Mouse (Mus musculus) liver, embryonic 11.5 days (tissue): ENCODE results near the gene Ccl27a. TPM values are rescaled to one million over a fixed set of nuclear protein-coding genes. Genes with fewer than 3 reads are reported as not detected.

Experiments used
- ATAC-seq: fragments of 200-750 bp; cut with Nextera tagmentation; replicated peaks from 2 replicates; pipeline ENCODE4 v1.8.0; 2017; ENCODE audit warnings: moderate number of reproducible peaks, mild to moderate bottlenecking, moderate TSS enrichment, moderate library complexity; ENCODE audit not compliant: low FRiP score
- DNase-seq: peaks from one replicate; pipeline ENCODE4 v3.0.0-alpha.2; 2017; ENCODE audit warnings: low spot score
- H3K27ac ChIP-seq: fragments of 300-500 bp; sonication (generic); 2 replicates; pipeline ENCODE4 v1.5.1; 2014; ENCODE audit warnings: mild to moderate bottlenecking, low read depth, low read length, control low read depth
- H3K27me3 ChIP-seq: fragments of 300-500 bp; sonication (generic); replicated peaks from 2 replicates; pipeline ENCODE4 v1.6.1; 2014; ENCODE audit warnings: low read length, mixed read lengths; ENCODE audit not compliant: control insufficient read depth, insufficient read depth
- H3K36me3 ChIP-seq: fragments of 300-500 bp; sonication (generic); 2 replicates; pipeline ENCODE4 v1.6.1; 2014; ENCODE audit warnings: mild to moderate bottlenecking, low read length, moderate library complexity, mixed read lengths; ENCODE audit not compliant: control insufficient read depth, insufficient read depth
- H3K4me1 ChIP-seq: fragments of 300-500 bp; sonication (generic); replicated peaks from 2 replicates; pipeline ENCODE4 v1.6.1; 2014; ENCODE audit warnings: low read length, mixed read lengths; ENCODE audit not compliant: control insufficient read depth, insufficient read depth
- H3K4me2 ChIP-seq: fragments of 300-500 bp; sonication (generic); 2 replicates; pipeline ENCODE4 v1.6.1; 2014; ENCODE audit warnings: mild to moderate bottlenecking, control low read depth, moderate library complexity
- H3K4me3 ChIP-seq: fragments of 300-500 bp; sonication (generic); 2 replicates; pipeline ENCODE4 v1.5.1; 2014; ENCODE audit warnings: low read depth, low read length, control low read depth
- H3K9ac ChIP-seq: fragments of 300-500 bp; sonication (generic); 2 replicates; pipeline ENCODE4 v1.6.1; 2014; ENCODE audit warnings: low read depth, low read length, control low read depth
- H3K9me3 ChIP-seq: fragments of 300-500 bp; sonication (generic); 2 replicates; pipeline ENCODE4 v1.6.1; 2016; ENCODE audit warnings: low read length, inconsistent platforms, mixed read lengths; ENCODE audit not compliant: control insufficient read depth
- WGBS: fragments of 180-500 bp; shearing (Covaris S2); extraction: QIAGEN DNeasy Blood & Tissue Kit; methylation state at CpG from one replicate; pipeline ENCODE4 v1.1.7; 2014; 5-methylcytosine and 5-hydroxymethylcytosine counted together
- polyA plus RNA-seq: library from polyadenylated mRNA; unstranded; fragments of >200 nt; fragmentation: Nextera tagmentation; extraction: Ambion mirVana; gene quantifications from 2 replicates; pipeline ENCODE4 v1.2.1, GENCODE M21; 2014

Gene Ccl27a
- polyA plus RNA-seq, 1 experiment from 2014 or later = 14.4 TPM

DNA sequence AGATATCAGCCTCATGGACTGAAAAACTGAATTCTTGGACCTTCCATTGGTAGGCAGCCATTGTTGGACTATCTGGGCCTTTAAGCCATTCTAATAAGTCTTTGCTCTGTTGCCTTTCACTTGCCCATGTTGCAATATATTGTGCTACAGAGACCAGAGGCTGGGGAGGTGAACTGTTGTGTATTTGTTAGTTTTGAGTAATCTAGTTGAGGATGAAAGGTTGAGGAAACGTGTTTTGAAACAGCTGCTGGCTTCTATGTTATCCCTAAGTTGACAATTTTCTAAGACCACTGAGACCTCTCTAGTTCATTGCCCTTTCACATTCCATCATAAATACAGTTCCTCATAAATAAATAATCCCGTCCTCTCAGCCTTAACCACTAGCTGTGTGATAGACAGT is 29.9 kb downstream of the Ccl27a start:
- 55% methylated on average over 2 of the region's 2 CpGs for WGBS
- DNase-seq (no peak), ATAC-seq (no peak)

DNA sequence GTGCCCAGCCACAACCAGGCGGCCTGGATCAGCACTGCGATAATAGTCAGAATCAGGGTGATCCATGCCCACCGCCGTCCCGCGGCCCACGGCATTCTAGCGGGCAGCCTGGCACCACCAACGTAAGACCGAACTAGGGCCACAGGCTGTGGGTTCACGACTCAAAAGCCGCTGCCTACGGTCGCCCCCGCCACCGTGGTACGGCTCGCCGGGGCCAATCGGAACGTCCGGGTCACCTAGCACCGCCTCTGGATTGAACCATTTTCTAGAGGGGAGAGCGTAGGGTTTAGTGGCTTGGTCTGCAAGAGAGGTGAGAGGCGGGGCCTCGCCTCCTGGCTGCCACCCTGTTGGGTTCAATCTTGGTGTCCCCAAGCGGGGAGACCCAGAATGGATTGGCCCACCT is 32.9 kb downstream of the Ccl27a start:
- ATAC-seq (peak; percentile 96), DNase-seq (peak; percentile 92)
- under 1% methylated on average over 27 of the region's 27 CpGs for WGBS
- H3K9me3 ChIP-seq = peaks cover under 1% of the 10 kb centered on the region; the same call in 1 of the 2 replicates
- no peaks in the 10 kb centered on the region for H3K27me3 ChIP-seq
- H3K4me3 ChIP-seq = peak overlapping the region; percentile 79
- H3K4me1 ChIP-seq = peaks cover 7% of the 10 kb centered on the region; the same call in 1 of the 2 replicates
- H3K36me3 ChIP-seq = peaks cover 10% of the 10 kb centered on the region
- H3K27ac ChIP-seq = peak overlapping the region; percentile 52; the same call in 1 of the 2 replicates
- H3K9ac ChIP-seq = peak overlapping the region; percentile 85
- peak overlapping the region; percentile 89 for H3K4me2 ChIP-seq

More for the DNA sequence above, 29.9 kb downstream of the Ccl27a start:
- Histone ChIP-seq H3K9ac (no peak overlapping the region), H3K27ac (no peak overlapping the region), H3K27me3 (no peaks in the 10 kb centered on the region), H3K4me3 (no peak overlapping the region), H3K4me2 (no peak overlapping the region), H3K36me3 (peaks cover 2% of the 10 kb centered on the region), H3K4me1 (peaks cover 7% of the 10 kb centered on the region; the same call in 1 of the 2 replicates), H3K9me3 (peaks cover 4% of the 10 kb centered on the region; the same call in 1 of the 2 replicates)

DNA sequence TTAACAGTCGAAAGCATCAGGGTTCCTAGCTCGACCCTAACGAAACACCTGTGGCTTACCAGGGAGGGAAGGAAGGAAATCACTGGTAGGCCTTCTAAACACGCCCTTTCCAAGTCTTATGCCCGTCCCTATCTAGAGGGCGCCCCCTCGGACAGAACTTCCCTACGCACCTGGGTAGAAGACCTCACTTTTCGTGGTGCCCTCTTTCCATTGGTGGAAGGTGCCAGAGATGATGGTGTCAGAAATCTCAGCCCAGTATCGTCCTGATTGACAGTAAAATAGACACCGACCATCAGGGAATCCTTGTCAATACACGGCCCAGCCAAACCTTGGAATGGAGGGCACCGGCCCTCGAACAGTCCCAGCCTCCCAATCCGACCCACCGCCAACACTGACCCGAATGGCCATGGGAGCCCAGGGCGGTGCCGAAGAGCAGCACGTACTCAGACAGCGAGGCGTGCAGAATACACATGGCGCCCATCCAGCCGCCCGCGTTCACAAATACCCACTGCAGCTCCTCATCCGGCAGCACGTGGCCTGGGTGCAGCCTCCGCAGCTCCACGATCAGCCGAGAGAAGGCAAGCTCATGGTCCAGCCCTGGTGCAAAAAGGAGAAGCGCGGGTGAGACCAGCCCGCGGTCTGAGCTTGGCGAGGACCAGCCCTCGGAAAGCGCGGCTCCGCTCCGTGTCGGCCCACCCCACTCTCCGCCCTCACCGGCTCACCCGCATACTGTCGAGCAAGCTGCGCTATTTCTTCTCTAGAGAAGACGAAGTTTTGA is 33.5 kb downstream of the Ccl27a start:
- DNase-seq (no peak), ATAC-seq (peak; percentile 82)
- Histone ChIP-seq H3K4me2 (peak overlapping the region; percentile 89), H3K36me3 (peaks cover 10% of the 10 kb centered on the region), H3K27me3 (no peaks in the 10 kb centered on the region), H3K27ac (peak overlapping the region; percentile 52; the same call in 1 of the 2 replicates), H3K9ac (peak overlapping the region; percentile 85), H3K4me3 (peak overlapping the region; percentile 79), H3K4me1 (peaks cover 7% of the 10 kb centered on the region; the same call in 1 of the 2 replicates), H3K9me3 (no peaks in the 10 kb centered on the region)
- under 1% methylated on average over 48 of the region's 48 CpGs for WGBS

DNA sequence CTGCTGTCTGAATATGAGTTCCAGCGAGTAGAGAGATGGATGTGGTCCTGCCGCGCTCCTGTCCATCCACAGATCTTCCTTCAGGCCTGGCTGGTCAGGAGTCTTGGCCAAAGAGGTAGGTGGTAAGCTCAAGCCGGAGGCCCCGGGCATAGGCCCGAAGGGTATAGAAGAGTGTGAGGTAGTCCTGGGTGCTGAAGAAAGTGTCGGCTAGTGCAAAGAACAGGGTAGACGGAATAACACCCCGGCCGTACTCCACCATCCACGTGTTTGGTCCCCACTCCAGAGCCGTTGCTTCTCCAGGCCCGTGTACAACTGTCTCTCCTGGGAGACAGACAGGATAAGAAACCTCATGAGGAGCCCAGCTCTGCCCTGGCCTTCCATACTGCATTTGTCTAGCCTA is 34.8 kb downstream of the Ccl27a start:
- DNase-seq (no peak), ATAC-seq (no peak)
- H3K4me2 ChIP-seq = no peak overlapping the region
- H3K4me1 ChIP-seq = peaks cover 7% of the 10 kb centered on the region; the same call in 1 of the 2 replicates
- H3K9me3 ChIP-seq = no peaks in the 10 kb centered on the region
- H3K9ac ChIP-seq = no peak overlapping the region
- no peak overlapping the region for H3K27ac ChIP-seq
- no peaks in the 10 kb centered on the region for H3K27me3 ChIP-seq
- peaks cover 10% of the 10 kb centered on the region for H3K36me3 ChIP-seq
- H3K4me3 ChIP-seq = no peak overlapping the region
- WGBS = 93% methylated on average over 13 of the region's 13 CpGs

DNA sequence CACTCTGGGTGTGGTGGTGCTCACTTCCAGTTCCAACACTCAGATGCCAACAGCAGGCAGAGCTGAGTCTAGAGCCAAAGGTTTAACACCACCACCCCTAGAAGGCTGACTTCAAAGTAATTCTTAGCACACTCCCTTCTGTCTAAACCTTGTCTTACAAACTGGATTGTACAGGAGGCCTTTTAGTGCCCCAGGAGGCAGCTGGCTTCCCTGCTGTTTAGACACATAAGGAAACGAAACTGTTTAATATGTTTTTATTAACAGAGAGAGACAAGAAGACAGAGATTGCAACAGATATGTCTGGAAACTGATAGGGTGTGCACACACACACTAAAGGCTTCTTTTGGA is 35.8 kb downstream of the Ccl27a start:
- H3K27ac ChIP-seq = no peak overlapping the region
- 75% methylated on average over 1 of the region's 1 CpGs for WGBS
- no peak for DNase-seq

DNA sequence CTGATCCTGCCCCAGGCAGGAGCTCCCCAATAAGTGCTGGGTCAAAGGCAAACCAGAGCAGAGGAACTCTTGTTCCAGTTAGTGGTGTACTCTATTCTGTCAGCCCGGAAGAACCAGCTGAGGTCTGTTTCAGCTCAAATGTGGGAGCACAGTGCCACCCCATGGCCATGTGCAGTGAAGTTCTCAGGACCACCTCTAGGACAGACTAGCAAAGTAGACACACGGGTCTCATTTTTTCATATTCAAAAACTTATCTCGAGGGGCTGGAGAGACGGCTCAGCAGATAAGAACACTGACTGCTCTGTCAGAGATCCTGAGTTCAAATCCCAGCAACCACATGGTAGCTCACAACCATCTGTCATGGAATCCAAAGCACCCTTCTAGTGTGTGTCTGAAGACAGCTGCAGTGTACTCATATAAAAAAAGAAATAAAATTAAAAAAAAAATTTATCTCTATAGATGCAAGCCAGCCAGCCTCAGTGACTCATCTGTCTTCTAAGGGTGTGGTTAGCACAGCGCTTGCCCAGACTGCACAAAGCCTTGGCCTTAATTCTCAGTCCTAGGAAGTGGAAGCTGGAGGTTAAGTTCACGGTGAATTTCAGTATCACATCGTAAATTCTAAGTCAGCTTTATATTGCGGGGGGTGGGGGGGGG is 36.3 kb downstream of the Ccl27a start:
- peaks cover 7% of the 10 kb centered on the region; the same call in 1 of the 2 replicates for H3K4me1 ChIP-seq
- H3K36me3 ChIP-seq = peaks cover 10% of the 10 kb centered on the region
- no peak overlapping the region for H3K4me3 ChIP-seq
- 41% methylated on average over 8 of the region's 8 CpGs for WGBS
- H3K4me2 ChIP-seq = no peak overlapping the region
- DNase-seq (peak; percentile 62), ATAC-seq (no peak)
- H3K9me3 ChIP-seq = no peaks in the 10 kb centered on the region
- no peak overlapping the region for H3K9ac ChIP-seq
- no peak overlapping the region for H3K27ac ChIP-seq
- peaks cover 9% of the 10 kb centered on the region for H3K27me3 ChIP-seq

More for the DNA sequence above, 35.8 kb downstream of the Ccl27a start:
- Histone ChIP-seq H3K4me3 (no peak overlapping the region), H3K36me3 (peaks cover 10% of the 10 kb centered on the region), H3K4me1 (peaks cover 7% of the 10 kb centered on the region; the same call in 1 of the 2 replicates), H3K4me2 (no peak overlapping the region), H3K9ac (no peak overlapping the region), H3K27me3 (peaks cover 5% of the 10 kb centered on the region), H3K9me3 (no peaks in the 10 kb centered on the region)
- no peak for ATAC-seq

DNA sequence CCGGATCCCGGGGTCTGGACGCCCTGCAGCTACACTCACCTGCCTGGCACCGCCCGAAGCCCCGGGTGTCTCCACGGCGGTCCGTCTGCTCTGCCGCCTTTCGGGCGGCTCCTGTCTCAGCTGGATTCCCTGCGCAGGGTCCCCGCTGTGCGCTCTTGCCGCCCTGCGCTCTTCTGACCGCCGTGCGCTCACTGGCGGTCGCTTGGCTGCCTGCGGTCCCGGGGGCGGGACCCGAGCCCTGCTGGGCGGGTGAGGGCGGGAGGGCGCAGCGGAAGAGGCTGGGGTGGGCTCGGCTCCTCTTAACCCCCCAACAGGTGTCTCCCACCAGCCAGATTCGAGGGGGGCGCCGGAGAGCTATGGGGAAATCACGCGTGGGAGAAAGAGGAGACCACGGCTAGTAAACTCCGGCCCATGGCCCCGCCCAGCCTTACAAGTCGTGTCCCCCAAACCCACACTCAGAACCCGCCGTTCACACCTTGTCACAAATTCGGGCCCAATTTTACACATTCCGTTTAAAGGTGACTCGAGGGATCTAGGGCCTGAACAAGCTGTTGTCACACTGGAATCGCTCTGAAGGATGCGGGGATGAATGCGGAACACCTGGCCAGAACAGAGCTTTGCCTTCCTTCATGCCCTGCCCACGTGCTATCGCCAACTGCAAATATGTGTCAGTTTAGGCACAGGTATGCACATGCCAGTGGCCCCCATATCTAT is 42.8 kb downstream of the Ccl27a start, which contains the start of gene Arid3c:
Gene Arid3c, minus strand, starts transcription at position 91 of the 714 bp plus-strand sequence.
- Histone ChIP-seq H3K9ac (no peak within 1 kb of the TSS), H3K9me3 (no peaks in the 10 kb centered on the region), H3K4me2 (peak within 1 kb of the TSS; percentile 64), H3K36me3 (no peaks in the 10 kb centered on the region), H3K4me1 (no peaks in the 10 kb centered on the region), H3K27ac (no peak within 1 kb of the TSS), H3K27me3 (peaks cover 68% of the 10 kb centered on the region), H3K4me3 (peak within 1 kb of the TSS; percentile 39)
- DNase-seq (no peak), ATAC-seq (peak; percentile 31; the same call in 1 of the 2 replicates)
- WGBS = 2% methylated on average over 50 of the region's 50 CpGs

DNA sequence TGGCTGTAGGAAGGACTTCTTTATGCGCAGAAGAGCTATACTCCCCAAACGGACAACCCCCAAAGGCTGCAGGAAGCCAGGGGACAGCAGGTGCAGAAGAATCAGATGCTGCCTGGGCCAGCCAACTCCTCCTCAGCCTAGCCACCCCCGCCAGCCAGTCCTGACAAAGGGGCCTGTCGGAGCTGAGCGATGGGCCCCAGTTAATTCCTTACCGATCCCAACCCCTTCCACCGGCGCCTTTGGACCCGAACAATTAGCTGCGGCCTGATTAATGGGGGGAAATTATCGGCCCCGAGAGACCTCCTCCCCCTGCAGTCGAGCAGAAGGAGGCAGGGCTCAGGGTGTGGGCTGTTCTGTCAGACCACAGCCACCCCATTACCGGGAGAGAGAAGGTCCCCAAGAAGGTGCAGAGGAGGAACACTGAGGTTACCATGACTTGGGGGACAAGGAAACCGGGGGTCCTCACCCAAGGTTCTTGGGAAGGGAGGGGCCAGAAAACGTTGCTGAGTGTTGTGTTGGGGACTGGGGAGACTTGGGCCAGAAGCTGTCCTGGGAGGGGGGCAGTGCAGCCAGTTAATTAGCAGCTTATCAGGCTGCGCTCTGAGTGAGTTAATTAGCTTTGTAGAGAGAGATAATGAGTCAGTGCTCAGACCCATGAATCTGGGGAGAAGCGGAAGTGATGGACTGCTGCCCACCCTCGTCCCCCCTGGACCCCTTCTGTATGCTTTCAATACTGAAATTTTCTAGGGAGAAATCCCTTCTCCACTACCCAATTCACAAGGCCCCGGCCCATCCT is 47.0 kb downstream of the Ccl27a start:
- H3K4me2 ChIP-seq = no peak overlapping the region
- WGBS = 17% methylated on average over 20 of the region's 20 CpGs
- no peak overlapping the region for H3K9ac ChIP-seq
- DNase-seq (no peak), ATAC-seq (no peak)
- no peak overlapping the region for H3K4me3 ChIP-seq
- H3K27me3 ChIP-seq = peaks cover 79% of the 10 kb centered on the region
- no peaks in the 10 kb centered on the region for H3K9me3 ChIP-seq
- H3K36me3 ChIP-seq = no peaks in the 10 kb centered on the region
- peaks cover 7% of the 10 kb centered on the region; the same call in 1 of the 2 replicates for H3K4me1 ChIP-seq
- no peak overlapping the region for H3K27ac ChIP-seq
